Mouse (Mus musculus) left cerebral cortex, adult 2 months (tissue): Measurements from ENCODE around the gene Fam169a. TPM values are rescaled to one million over a fixed set of nuclear protein-coding genes. Genes with fewer than 3 reads are reported as not detected.
A peak's percentile ranks its signal among the peaks of the same experiment; 100 is the strongest.
"Not testable (repeated sequence)": the region's sequence is repeated elsewhere in the genome, so short reads cannot be mapped to it uniquely, and the experiment has no call there.

Experiments used
- DNase-seq, 2 experiments: peaks; one replicate each; pipeline ENCODE4 v3.0.0; 2021 to 2022; ENCODE audit warnings: low spot score in 2 of 2, mixed read lengths in 1 of 2; ENCODE audit errors: extremely low spot score in 1 of 2
- H3K27ac ChIP-seq: fragments of 200-600 bp; 2 replicates; pipeline ENCODE4 v1.8.1; 2022
- H3K4me3 ChIP-seq: fragments of 200-600 bp; 2 replicates; pipeline ENCODE4 v1.8.1; 2022
- CTCF ChIP-seq: fragments of 200-600 bp; IDR thresholded peaks from 2 replicates; pipeline ENCODE4 v1.8.1; 2022; ENCODE audit warnings: antibody characterized with exemption, mild to moderate bottlenecking, moderate library complexity
- intact Hi-C: fragments of 180-260 bp; cut with DNase I; formaldehyde crosslinking; loops from one replicate; pipeline ENCODE4 v1.15.1; 2025
- total RNA-seq, 2 experiments: library from RNA; stranded (reverse); gene quantifications; 2 replicates each; pipeline ENCODE4 v1.2.3; 2021

The Fam169a gene
- total RNA-seq, 2 experiments from 2014 or later = 46.2 to 48.1 TPM

GRCm38 (mm10) chr13:97137466-97138400 lies 70.6 kb downstream of the Fam169a start, which contains the start of the genes Gfm2 and Nsa2:
Gene Gfm2 (plus strand): TSS chr13:97137937.
Gene Nsa2 (minus strand): TSS chr13:97137937.
- Histone ChIP-seq H3K27ac (peak within 1 kb of the TSS; percentile 95), H3K4me3 (peak within 1 kb of the TSS; percentile 82)
- TF ChIP-seq CTCF = no peak
- intact Hi-C loops = loop anchor here (5.0 to 10.0 kb wide), 2 partner anchors 483 to 1125 kb away; partner anchors contain the start of genes Ankra2 and Utp15
- DNase-seq = peak; percentile 85 to 87

- peak overlapping the region; percentile 95 for H3K27ac ChIP-seq
- DNase-seq = not testable (repeated sequence)
- H3K4me3 ChIP-seq = peak overlapping the region; percentile 82
- intact Hi-C loops = loop anchor here (5.0 to 10.0 kb wide), 2 partner anchors 484 to 1124 kb away; partner anchors contain the start of genes Ankra2 and Utp15
These were observed 71.4 kb downstream of the Fam169a start for GRCm38 (mm10) chr13:97138404-97138931.

DNA sequence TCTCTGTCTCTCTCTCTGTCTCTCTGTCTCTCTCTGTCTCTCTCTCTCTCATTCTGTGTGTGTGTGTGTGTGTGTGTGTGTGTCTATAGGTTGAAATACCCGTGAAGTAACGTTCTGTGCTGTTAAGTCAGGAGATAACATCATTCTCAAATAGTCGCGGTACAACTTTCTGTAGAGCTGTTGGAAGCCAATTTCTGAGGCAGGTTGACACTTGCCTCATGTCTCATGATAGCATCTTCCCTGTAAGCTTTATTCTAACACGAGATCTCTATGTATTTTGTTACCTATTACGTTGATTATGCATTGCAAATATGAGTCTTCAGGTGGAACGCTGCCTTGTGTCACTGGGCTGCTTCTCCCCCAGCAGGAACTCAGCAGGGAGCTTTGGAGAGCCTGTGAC lies 75.2 kb downstream of the Fam169a start:
- no peak for DNase-seq
- Histone ChIP-seq H3K4me3 (no peak overlapping the region), H3K27ac (no peak overlapping the region)
- intact Hi-C loops = no loop called here
- no peak for TF ChIP-seq CTCF

- Histone ChIP-seq H3K4me3 (no peak overlapping the region), H3K27ac (no peak overlapping the region)
- intact Hi-C loops = no loop called here
- TF ChIP-seq CTCF = peak; percentile 79
- DNase-seq = no peak
These were observed 78.7 kb downstream of the Fam169a start for GRCm38 (mm10) chr13:97145834-97146233.

DNA sequence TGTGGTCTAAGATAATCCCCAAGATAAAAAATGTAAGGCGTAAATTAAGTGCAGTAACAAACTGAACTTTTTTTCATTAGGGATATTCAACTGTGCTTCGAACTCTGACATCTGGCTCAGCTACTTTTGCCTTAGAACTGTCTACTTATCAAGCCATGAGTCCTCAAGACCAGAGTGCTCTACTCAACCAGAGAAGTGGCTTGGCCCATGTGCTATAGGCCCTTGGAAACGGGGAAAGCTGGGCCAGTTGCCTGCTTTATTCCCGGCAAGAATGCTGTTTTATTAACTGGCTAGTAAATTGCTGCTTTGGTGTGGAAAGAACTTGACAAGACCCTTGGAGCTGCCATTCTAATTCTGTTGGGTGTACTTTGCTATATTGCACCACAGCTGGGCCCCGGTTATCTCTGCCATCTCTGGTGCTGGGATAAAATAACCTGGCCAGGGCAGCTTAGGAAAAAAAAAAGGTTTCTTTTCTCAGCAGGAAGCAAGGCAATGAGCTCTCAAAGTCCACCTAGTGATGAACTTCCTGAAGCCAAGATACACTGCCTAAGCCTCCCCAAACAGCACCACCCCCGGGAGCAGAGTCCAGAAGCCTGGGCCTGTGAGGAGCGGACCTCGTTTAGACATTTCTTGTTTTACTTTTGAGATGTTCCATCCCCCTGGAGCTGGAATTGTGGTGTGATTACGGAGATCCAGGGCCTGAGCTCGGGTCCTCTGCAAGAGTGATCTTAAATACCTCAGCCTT lies 108.6 kb downstream of the Fam169a start:
- TF ChIP-seq CTCF = no peak
- intact Hi-C loops = loop anchor here (10.0 kb wide), 1 partner anchor 1079 kb away; no protein-coding TSS in a partner anchor
- DNase-seq = no peak
- Histone ChIP-seq H3K4me3 (no peak overlapping the region), H3K27ac (no peak overlapping the region; the same call in 1 of the 2 replicates)

DNA sequence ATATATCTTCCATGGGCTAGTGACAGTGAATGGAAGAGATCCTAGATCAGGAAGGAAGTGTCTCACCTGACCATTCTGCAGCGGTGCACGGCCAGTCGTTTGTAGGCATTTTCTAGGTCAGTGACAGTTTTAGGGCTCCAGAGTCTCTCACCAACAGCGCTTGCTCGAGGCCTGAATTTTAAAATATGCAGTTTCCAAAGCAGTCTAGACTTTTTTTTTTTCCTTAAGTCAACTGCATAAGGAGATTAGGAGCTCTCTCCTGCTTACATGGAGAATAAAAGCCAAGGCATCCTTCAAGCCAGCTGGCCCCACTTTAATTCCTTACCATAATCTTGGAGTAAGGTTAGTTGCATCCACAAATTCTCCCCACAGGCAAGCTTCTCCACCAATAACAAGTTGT lies 109.6 kb downstream of the Fam169a start:
- DNase-seq = no peak
- H3K27ac ChIP-seq = peak overlapping the region; percentile 9; the same call in 1 of the 2 replicates
- no peak for TF ChIP-seq CTCF
- H3K4me3 ChIP-seq = no peak overlapping the region
- intact Hi-C loops = loop anchor here (10.0 kb wide), 1 partner anchor 1078 kb away; no protein-coding TSS in a partner anchor

GRCm38 (mm10) chr13:97178943-97179342 lies 111.9 kb downstream of the Fam169a start:
- no peak overlapping the region for H3K27ac ChIP-seq
- no peak for DNase-seq
- intact Hi-C loops = loop anchor here (10.0 kb wide), 1 partner anchor 1076 kb away; no protein-coding TSS in a partner anchor
- H3K4me3 ChIP-seq = no peak overlapping the region
- no peak for TF ChIP-seq CTCF

DNA sequence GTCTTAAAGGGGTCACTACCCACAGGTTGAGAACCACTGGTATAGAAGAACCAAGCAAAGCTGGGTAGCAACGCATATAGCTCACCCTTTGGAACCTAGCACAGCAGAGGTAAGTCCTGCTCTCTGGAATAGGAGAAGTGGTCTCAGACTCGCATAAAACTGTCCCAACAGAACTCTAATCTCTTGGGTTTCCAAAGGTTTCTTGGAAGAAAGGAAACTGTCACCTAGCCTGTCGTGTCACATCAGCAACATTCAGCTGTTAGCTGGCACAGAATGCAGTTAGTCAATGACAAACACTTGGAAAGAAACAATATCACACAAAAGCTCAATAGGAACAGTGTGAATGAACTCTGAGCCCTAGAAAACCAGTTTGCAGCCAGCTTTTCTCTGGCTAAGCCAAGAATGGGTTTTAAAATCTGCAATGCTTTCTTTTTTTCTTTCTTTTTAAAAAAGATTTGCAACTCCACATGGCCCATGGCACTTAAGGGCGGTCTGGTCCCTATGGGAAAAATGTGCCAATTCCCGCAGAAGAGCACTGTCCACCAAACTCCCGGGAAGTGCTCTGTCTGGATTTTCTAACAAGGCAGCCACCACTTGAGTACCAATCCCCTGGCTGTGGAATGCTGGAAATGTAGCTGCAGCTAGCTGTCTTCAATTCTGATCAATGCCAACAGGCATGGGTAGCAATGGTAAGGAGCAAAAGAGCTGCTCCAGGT lies 113.2 kb downstream of the Fam169a start:
- intact Hi-C loops = no loop called here
- no peak overlapping the region for H3K27ac ChIP-seq
- H3K4me3 ChIP-seq = no peak overlapping the region
- DNase-seq = no peak
- no peak for TF ChIP-seq CTCF

Other genes starting within 250 kb of the Fam169a start
- gene Gcnt4, start 142.6 kb upstream of the Fam169a start, total RNA-seq = 10 to 100 TPM in 1 of 2 experiments, 1 to 10 TPM in 1; 9.9 to 15.1 TPM
- gene 1700029F12Rik, start 32.9 kb upstream of the Fam169a start, total RNA-seq = not detected
- gene Gm6169, start 32.0 kb downstream of the Fam169a start, total RNA-seq = 1 to 10 TPM in 1 of 2 experiments, under 1 TPM in 1; 0.36 to 3.0 TPM
- 10 to 100 TPM; 26.9 to 28.3 TPM for gene Gfm2, start 70.7 kb downstream of the Fam169a start, total RNA-seq
- 10 to 100 TPM; 36.8 to 37.1 TPM for gene Nsa2, start 70.7 kb downstream of the Fam169a start, total RNA-seq
- gene Hexb, start 131.1 kb downstream of the Fam169a start, total RNA-seq = 100 to 1,000 TPM; 102 to 103 TPM
- 100 to 1,000 TPM; 653 to 683 TPM for gene Enc1, start 173.8 kb downstream of the Fam169a start, total RNA-seq